Mouse (Mus musculus) spleen, adult 2 months (tissue): Measurements from ENCODE around the gene Omd.

Source experiments
- CTCF ChIP-seq: fragments of 200-500 bp; IDR thresholded peaks from 2 replicates; pipeline ENCODE4 v1.5.1; 2011; ENCODE audit warnings: mild to moderate bottlenecking, inconsistent platforms; ENCODE audit not compliant: insufficient read depth, insufficient read length, insufficient replicate concordance; ENCODE audit errors: extremely low read depth
- POLR2A ChIP-seq: fragments of 200-500 bp; IDR thresholded peaks from 2 replicates; pipeline ENCODE4 v1.6.1; 2011; ENCODE audit warnings: low read depth, low read length, inconsistent platforms

DNA sequence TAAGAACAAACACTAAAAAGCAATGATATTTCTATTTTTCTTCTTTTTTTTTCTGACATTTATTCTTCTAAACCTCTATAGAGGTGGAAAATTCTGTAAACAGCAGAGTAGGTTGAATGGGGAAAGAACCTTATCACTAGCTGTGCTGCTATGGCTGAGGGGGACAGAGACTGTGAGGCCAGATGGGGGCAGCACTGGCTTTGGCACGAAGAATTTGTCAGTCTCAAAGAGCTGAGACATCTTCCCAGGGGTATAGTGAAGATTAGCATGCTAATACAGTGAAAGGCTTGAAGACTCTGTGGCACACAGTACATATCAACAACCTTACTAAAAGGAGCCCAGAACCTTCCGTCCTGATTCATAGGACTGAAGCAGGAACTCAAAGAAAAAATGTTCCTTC is 23.1 kb upstream of the Omd start:
- TF ChIP-seq POLR2A (no peak), CTCF (no peak)
